Mouse (Mus musculus) embryonic facial prominence, embryonic 11.5 days (tissue): ENCODE results near the gene Ski. TPM values are rescaled to one million over a fixed set of nuclear protein-coding genes. Genes with fewer than 3 reads are reported as not detected.

Source experiments
- ATAC-seq: fragments of 200-750 bp; cut with Nextera tagmentation; replicated peaks from 2 replicates; pipeline ENCODE4 v1.8.0; 2017; ENCODE audit warnings: low read depth; ENCODE audit not compliant: insufficient number of reproducible peaks, low FRiP score, low TSS enrichment
- DNase-seq: peaks from one replicate; pipeline ENCODE4 v3.0.0-alpha.2; 2015; ENCODE audit warnings: low spot score
- H3K27ac ChIP-seq: fragments of 300-500 bp; sonication (generic); replicated peaks from 2 replicates; pipeline ENCODE4 v1.5.1; 2014; ENCODE audit warnings: mild to moderate bottlenecking, low read depth, low read length, control low read depth
- H3K27me3 ChIP-seq: fragments of 300-500 bp; sonication (generic); 2 replicates; pipeline ENCODE4 v1.6.1; 2014; ENCODE audit warnings: mild to moderate bottlenecking, low read length, moderate library complexity, mixed read lengths; ENCODE audit not compliant: control insufficient read depth, insufficient read depth
- H3K36me3 ChIP-seq: fragments of 300-500 bp; sonication (generic); replicated peaks from 2 replicates; pipeline ENCODE4 v1.6.1; 2014; ENCODE audit warnings: low read depth, mild to moderate bottlenecking, low read length, moderate library complexity, mixed read lengths; ENCODE audit not compliant: control insufficient read depth, insufficient read depth
- H3K4me1 ChIP-seq: fragments of 300-500 bp; sonication (generic); 2 replicates; pipeline ENCODE4 v1.6.1; 2014; ENCODE audit warnings: low read length, mixed read lengths; ENCODE audit not compliant: control insufficient read depth, insufficient read depth
- H3K4me2 ChIP-seq: fragments of 300-500 bp; sonication (generic); 2 replicates; pipeline ENCODE4 v1.6.1; 2014; ENCODE audit warnings: low read depth, mild to moderate bottlenecking, control low read depth, low read length, moderate library complexity
- H3K4me3 ChIP-seq: fragments of 300-500 bp; sonication (generic); 2 replicates; pipeline ENCODE4 v1.5.1; 2014; ENCODE audit warnings: low read depth, low read length, control low read depth
- H3K9ac ChIP-seq: fragments of 300-500 bp; sonication (generic); replicated peaks from 2 replicates; pipeline ENCODE4 v1.6.1; 2014; ENCODE audit warnings: mild to moderate bottlenecking, control low read depth, low read length
- H3K9me3 ChIP-seq: fragments of 300-500 bp; sonication (generic); replicated peaks from 2 replicates; pipeline ENCODE4 v1.6.1; 2016; ENCODE audit warnings: mild to moderate bottlenecking, low read length, inconsistent platforms, mixed read lengths; ENCODE audit not compliant: control insufficient read depth
- WGBS: fragments of 180-500 bp; shearing (Covaris S2); extraction: QIAGEN DNeasy Blood & Tissue Kit; methylation state at CpG from one replicate; pipeline ENCODE4 v1.1.7; 2014; 5-methylcytosine and 5-hydroxymethylcytosine counted together
- polyA plus RNA-seq: library from polyadenylated mRNA; unstranded; fragments of >200 nt; fragmentation: Nextera tagmentation; extraction: Ambion mirVana; gene quantifications from 2 replicates; pipeline ENCODE4 v1.2.1, GENCODE M21; 2014

The Ski gene
- polyA plus RNA-seq, 1 experiment from 2014 or later, result 15.4 TPM

GRCm38 (mm10) chr4:155207841-155208240 is 14.6 kb downstream of the Ski start:
- 65% methylated on average over 3 of the region's 3 CpGs for WGBS
- no peaks in the 10 kb centered on the region for H3K27me3 ChIP-seq
- H3K9me3 ChIP-seq, result no peaks in the 10 kb centered on the region
- DNase-seq (no peak), ATAC-seq (no peak)
- H3K4me2 ChIP-seq, result no peak overlapping the region
- no peak overlapping the region for H3K27ac ChIP-seq
- peaks cover 10% of the 10 kb centered on the region for H3K4me1 ChIP-seq
- H3K36me3 ChIP-seq, result no peaks in the 10 kb centered on the region; the same call in 1 of the 2 replicates
- H3K9ac ChIP-seq, result no peak overlapping the region
- no peak overlapping the region for H3K4me3 ChIP-seq

DNA sequence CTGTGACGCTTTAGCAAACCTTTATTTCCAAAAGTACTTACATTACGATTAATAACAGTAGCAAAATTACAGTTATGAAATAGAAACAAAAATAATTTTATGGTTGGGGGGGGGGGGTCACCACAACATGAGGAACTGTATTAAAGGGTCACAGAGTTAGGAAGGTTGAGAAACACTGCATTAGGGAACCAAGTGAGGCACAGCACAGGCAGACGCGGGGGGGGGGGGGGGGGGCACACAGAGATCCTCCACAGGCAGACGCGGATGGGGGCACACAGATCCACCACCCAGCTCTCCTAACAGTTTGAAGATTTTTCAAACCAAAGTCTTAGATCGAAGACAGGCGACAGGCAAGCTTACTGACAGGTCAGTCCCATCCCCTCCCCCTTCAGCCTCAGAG is 15.9 kb downstream of the Ski start:
- Histone ChIP-seq H3K9ac (no peak overlapping the region), H3K27ac (no peak overlapping the region), H3K4me2 (no peak overlapping the region), H3K4me3 (no peak overlapping the region), H3K36me3 (no peaks in the 10 kb centered on the region; the same call in 1 of the 2 replicates), H3K4me1 (peaks cover 10% of the 10 kb centered on the region), H3K9me3 (no peaks in the 10 kb centered on the region), H3K27me3 (no peaks in the 10 kb centered on the region)
- ATAC-seq, result no peak
- no peak for DNase-seq
- 74% methylated on average over 7 of the region's 8 CpGs for WGBS

DNA sequence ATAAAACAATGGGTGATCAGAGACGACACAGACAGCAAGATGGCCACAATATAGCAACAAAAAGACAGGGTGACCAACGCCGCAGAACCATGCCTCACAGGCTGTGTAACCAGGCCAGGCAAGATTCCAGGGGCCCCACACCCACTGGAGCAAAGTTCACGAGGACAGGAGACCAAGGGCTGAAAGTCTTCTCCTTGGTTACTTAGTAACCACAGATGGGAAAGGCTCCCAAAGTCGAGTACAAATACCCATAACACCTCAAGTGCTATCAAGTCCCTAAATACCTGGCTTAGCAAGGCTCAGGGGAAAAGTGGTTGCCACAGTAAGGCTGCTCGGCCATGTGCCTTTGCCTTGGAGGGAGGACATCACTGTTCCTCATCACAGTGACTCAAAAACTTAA is 16.5 kb downstream of the Ski start:
- Histone ChIP-seq H3K9ac (no peak overlapping the region), H3K9me3 (no peaks in the 10 kb centered on the region), H3K36me3 (no peaks in the 10 kb centered on the region; the same call in 1 of the 2 replicates), H3K27ac (no peak overlapping the region), H3K4me3 (no peak overlapping the region), H3K27me3 (no peaks in the 10 kb centered on the region), H3K4me2 (no peak overlapping the region), H3K4me1 (peaks cover 10% of the 10 kb centered on the region)
- DNase-seq, result no peak
- ATAC-seq, result no peak
- WGBS, result 76% methylated on average over 6 of the region's 6 CpGs

DNA sequence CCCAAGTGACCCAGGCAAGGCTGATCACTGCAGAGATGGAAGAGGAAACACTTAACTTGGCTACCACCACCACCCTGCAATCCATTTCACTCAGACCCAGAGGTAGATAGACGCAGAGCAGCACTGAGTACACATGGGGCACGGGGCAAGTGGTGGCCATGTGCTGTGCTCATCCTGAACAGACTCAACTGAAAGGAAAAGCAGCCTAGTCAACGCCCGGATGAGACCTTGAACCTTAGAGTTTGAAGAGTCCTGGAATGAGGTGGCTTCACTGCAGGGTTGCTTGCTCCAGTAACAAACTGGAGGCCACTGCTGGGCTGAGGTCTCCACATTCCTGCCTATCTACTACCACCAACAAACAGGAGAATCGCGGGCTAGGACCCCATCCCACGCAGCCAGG is 20.6 kb downstream of the Ski start:
- ATAC-seq (no peak), DNase-seq (no peak)
- H3K4me3 ChIP-seq, result no peak overlapping the region
- no peak overlapping the region for H3K9ac ChIP-seq
- H3K4me1 ChIP-seq, result no peaks in the 10 kb centered on the region; the same call in 1 of the 2 replicates
- no peaks in the 10 kb centered on the region for H3K27me3 ChIP-seq
- 87% methylated on average over 7 of the region's 7 CpGs for WGBS
- H3K27ac ChIP-seq, result no peak overlapping the region
- H3K4me2 ChIP-seq, result no peak overlapping the region
- H3K9me3 ChIP-seq, result no peaks in the 10 kb centered on the region
- no peaks in the 10 kb centered on the region for H3K36me3 ChIP-seq

- H3K27ac ChIP-seq, result no peak overlapping the region
- H3K27me3 ChIP-seq, result no peaks in the 10 kb centered on the region
- H3K4me3 ChIP-seq, result no peak overlapping the region
- 82% methylated on average over 3 of the region's 3 CpGs for WGBS
- ATAC-seq (no peak), DNase-seq (no peak)
- H3K9me3 ChIP-seq, result no peaks in the 10 kb centered on the region
- H3K36me3 ChIP-seq, result no peaks in the 10 kb centered on the region
- H3K9ac ChIP-seq, result no peak overlapping the region
- no peak overlapping the region for H3K4me2 ChIP-seq
- no peaks in the 10 kb centered on the region; the same call in 1 of the 2 replicates for H3K4me1 ChIP-seq
Observed at GRCm38 (mm10) chr4:155200861-155201390, 21.5 kb downstream of the Ski start.

- Histone ChIP-seq H3K4me1 (no peaks in the 10 kb centered on the region; the same call in 1 of the 2 replicates), H3K27me3 (no peaks in the 10 kb centered on the region), H3K27ac (no peak overlapping the region), H3K4me2 (no peak overlapping the region), H3K9me3 (no peaks in the 10 kb centered on the region), H3K9ac (no peak overlapping the region), H3K4me3 (no peak overlapping the region), H3K36me3 (no peaks in the 10 kb centered on the region)
- ATAC-seq (no peak), DNase-seq (no peak)
- WGBS, result 49% methylated on average over 6 of the region's 6 CpGs
Observed at GRCm38 (mm10) chr4:155197726-155198125, 24.7 kb downstream of the Ski start.

GRCm38 (mm10) chr4:155195204-155195603 is 27.2 kb downstream of the Ski start:
- Histone ChIP-seq H3K9ac (no peak overlapping the region), H3K4me1 (peaks cover 3% of the 10 kb centered on the region), H3K4me2 (no peak overlapping the region), H3K27ac (no peak overlapping the region), H3K4me3 (no peak overlapping the region), H3K36me3 (no peaks in the 10 kb centered on the region), H3K27me3 (no peaks in the 10 kb centered on the region), H3K9me3 (no peaks in the 10 kb centered on the region)
- 90% methylated on average over 9 of the region's 9 CpGs for WGBS
- no peak for ATAC-seq
- no peak for DNase-seq

DNA sequence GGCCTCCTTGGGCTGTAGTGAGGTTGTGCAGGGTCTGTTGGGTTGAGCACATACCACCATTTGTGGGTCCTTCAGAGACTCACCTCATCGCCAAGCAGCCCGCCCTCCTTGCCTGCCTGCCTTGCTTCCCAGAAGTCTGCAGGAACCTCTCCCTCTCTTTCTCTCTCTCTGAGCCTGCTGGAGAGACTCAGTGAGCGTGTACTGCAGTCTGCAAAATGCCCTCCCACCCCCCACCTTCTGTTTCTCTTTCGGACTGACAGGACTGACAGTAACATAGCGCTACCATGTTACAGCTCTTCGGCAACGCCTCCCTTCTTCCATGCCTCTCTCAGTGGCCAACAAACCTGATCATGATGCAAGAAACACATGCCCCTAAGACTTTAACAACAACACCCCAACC is 32.1 kb downstream of the Ski start:
- DNase-seq, result no peak

More for the DNA sequence above, 32.1 kb downstream of the Ski start:
- Histone ChIP-seq H3K27ac (0 out of 2 replicates have a peak overlapping the region, but pooled peaks have one; percentile 48), H3K4me2 (no peak overlapping the region), H3K4me3 (no peak overlapping the region), H3K36me3 (no peaks in the 10 kb centered on the region), H3K4me1 (peaks cover 25% of the 10 kb centered on the region), H3K27me3 (no peaks in the 10 kb centered on the region), H3K9ac (no peak overlapping the region; the same call in 1 of the 2 replicates), H3K9me3 (no peaks in the 10 kb centered on the region)
- ATAC-seq, result 0 out of 2 replicates have a peak, but pooled peaks have one; percentile 3
- WGBS, result 44% methylated on average over 7 of the region's 7 CpGs
